Mouse (Mus musculus) Patski (cell line): ENCODE results near the gene Bcl2. TPM values are rescaled to one million over a fixed set of nuclear protein-coding genes. Genes with fewer than 3 reads are reported as not detected.

Experiments
- ATAC-seq: fragments of 100-300 bp; one replicate; pipeline ENCODE4 v1.8.0; 2021
- CTCF ChIA-PET: fragments of 350-600 bp; sonication (Branson Sonifier 250); formaldehyde crosslinking; loops from one replicate; lab custom pipeline; 2022; ENCODE audit warnings: inconsistent platforms; lab: Charles Lee
- POLR2A ChIA-PET: fragments of 350-600 bp; sonication (Branson Sonifier 250); formaldehyde crosslinking; loops from one replicate; lab custom pipeline; 2022; ENCODE audit warnings: antibody characterized with exemption, inconsistent platforms; lab: Charles Lee
- DNase-seq: peaks from one replicate; pipeline ENCODE4 v3.0.0-alpha.2; 2011; ENCODE audit warnings: low read depth, low spot score
- H3K27me3 ChIP-seq: fragments of 371-371 bp; one replicate; pipeline ENCODE4 v1.5.1; 2021
- CTCF ChIP-seq: fragments of 100-300 bp; IDR thresholded peaks from one replicate; pipeline ENCODE4 v1.5.1; 2021
- in situ Hi-C: fragments of 300-500 bp; cut with MboI; formaldehyde crosslinking; loops from 3 replicates; pipeline ENCODE4 v1.11.1; 2018; ENCODE audit warnings: low pct_unique_long_range_greater_than_20kb, mixed read lengths
- polyA plus RNA-seq: library from polyadenylated mRNA; unstranded; gene quantifications from one replicate; pipeline ENCODE4 v1.2.3, GENCODE M21; 2021

Gene Bcl2
- polyA plus RNA-seq, 1 experiment from 2014 or later, result 11.7 TPM

DNA sequence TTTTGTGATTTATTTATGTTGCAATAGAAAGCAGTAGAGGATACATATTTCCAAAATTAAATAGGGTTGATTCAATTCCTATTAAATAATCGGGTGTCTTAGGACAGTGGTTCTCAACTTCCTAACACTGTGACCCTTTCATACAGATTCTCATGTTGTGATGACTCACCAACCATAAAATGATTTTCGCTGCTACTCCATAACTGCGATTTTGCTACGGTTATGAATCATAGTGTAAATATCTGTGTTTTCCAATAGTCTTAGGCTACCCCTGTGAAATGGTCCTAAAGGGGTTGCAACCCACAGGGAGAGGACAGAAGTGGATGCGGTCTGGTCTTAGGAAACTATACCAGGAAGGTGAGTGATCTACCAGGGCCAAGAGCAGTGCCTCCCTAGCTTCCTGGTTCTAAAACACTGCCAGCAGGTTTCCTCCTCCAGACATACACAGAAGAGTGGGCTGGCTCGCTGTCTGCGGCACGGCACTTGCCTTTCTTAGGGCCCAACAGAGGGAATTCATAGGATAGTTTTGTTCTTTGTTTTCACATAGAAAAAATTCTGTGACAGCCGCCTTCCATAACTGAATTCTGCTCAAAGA lies 13.5 kb downstream of the Bcl2 start:
- ChIA-PET POLR2A (no interaction called here), CTCF (interaction anchor here (1.1 to 4.1 kb wide), 2 partner anchors 9 to 12 kb away, joined by 4 to 17 read pairs; no protein-coding TSS in a partner anchor)
- H3K27me3 ChIP-seq, result no peaks in the 10 kb centered on the region
- ATAC-seq (no peak), DNase-seq (no peak)
- in situ Hi-C loops, result loop anchor here (5.0 kb wide), 1 partner anchor 68 kb away; no protein-coding TSS in a partner anchor
- no peak for TF ChIP-seq CTCF

DNA sequence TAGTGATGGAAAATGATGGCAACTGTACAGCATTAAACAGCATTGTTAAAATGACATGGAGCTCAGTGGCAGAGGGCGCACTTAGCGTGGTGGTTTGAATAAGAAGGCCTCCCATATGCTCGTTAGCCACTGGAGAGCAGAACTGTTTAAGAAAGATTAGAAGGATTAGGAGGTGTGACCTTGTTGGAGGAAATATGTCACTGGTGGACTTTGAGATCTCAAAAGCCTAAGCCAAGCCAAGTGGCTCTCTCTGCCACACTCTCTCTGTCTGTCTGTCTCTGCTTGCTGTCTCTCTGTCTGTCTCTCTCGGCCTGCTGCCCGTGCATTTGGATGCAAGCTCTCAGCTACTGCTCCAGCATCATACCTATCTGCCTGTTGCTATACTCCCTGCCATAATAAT lies 17.6 kb downstream of the Bcl2 start:
- ATAC-seq, result no peak
- no peaks in the 10 kb centered on the region for H3K27me3 ChIP-seq
- no peak for TF ChIP-seq CTCF
- POLR2A ChIA-PET, result interaction anchor here (0.6 kb wide), 1 partner anchor 13 kb away, joined by 4 read pairs; no protein-coding TSS in a partner anchor
- DNase-seq, result no peak
- in situ Hi-C loops, result no loop called here
- CTCF ChIA-PET, result interaction anchor here (2.0 kb wide), 1 partner anchor 10 kb away, joined by 7 read pairs; no protein-coding TSS in a partner anchor

DNA sequence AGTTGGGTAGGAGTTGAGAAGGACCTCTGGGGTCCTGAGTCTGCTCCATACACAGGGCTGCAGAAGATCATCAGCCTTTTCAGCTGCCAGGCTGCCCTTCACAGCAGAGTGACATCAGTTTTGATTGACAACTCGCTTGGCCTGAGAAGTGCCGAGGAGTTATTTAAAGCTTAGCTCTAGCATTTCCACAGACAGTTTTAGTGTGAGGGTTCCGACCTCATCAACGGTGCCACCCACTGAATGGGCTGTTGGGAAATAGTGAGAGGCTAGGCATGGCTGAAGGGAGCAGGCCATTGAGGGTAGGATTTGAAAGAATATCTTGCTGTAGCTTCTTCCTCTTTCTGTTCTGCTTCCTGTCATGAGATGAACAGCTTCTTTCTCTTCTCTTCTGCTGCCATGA lies 18.4 kb downstream of the Bcl2 start:
- no peak for TF ChIP-seq CTCF
- no peaks in the 10 kb centered on the region for H3K27me3 ChIP-seq
- ATAC-seq (no peak), DNase-seq (no peak)
- CTCF ChIA-PET, result interaction anchor here (0.5 to 2.0 kb wide), 2 partner anchors 11 to 181 kb away, joined by 3 to 7 read pairs; no protein-coding TSS in a partner anchor
- in situ Hi-C loops, result no loop called here
- POLR2A ChIA-PET, result no interaction called here

DNA sequence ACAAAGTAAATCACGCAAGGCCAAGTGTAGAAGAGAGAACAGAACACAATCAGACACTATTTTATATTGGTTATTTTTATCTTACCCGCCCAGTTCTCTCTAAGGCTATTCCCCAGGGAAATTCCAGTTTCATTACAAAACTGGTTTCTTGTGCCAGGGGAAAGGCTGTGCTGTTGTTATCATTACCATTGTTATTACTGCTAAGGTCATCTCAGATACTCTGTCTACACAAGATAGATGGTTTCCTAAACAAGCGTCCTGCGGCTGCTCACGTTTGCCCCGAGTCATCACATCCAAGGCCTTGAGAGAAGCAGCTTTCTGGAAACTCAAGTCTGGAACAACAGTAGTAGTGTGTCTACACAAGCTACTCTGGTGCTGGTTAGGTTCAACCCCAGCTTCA lies 19.8 kb downstream of the Bcl2 start:
- no peak for ATAC-seq
- ChIA-PET CTCF (interaction anchor here (2.2 kb wide), 1 partner anchor 18 kb away, joined by 8 read pairs; no protein-coding TSS in a partner anchor), POLR2A (no interaction called here)
- TF ChIP-seq CTCF, result no peak
- in situ Hi-C loops, result no loop called here
- DNase-seq, result no peak
- H3K27me3 ChIP-seq, result no peaks in the 10 kb centered on the region

DNA sequence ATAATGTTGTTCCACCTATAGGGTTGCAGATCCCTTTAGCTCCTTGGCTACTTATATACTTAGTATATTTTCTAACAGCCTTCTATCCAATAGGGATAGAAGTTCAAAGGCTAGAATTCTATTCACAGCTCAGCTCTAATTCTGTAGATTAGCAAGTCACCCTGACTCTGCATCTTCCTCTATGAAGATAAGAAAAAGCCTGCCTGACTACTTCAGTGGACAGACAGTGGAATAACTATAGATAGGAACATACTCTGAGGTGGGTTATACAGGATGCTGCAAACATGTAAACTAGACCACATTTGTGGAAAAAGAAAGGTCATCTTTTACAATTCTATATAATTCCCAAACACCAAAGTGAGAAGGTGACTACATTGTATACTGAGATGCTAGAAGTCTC lies 21.5 kb downstream of the Bcl2 start:
- CTCF ChIA-PET, result interaction anchor here (1.0 to 2.2 kb wide), 4 partner anchors 8 to 102 kb away, joined by 3 to 8 read pairs (median 4); no protein-coding TSS in a partner anchor
- in situ Hi-C loops, result no loop called here
- POLR2A ChIA-PET, result no interaction called here
- ATAC-seq, result no peak
- no peak for TF ChIP-seq CTCF
- no peaks in the 10 kb centered on the region for H3K27me3 ChIP-seq
- DNase-seq, result no peak

DNA sequence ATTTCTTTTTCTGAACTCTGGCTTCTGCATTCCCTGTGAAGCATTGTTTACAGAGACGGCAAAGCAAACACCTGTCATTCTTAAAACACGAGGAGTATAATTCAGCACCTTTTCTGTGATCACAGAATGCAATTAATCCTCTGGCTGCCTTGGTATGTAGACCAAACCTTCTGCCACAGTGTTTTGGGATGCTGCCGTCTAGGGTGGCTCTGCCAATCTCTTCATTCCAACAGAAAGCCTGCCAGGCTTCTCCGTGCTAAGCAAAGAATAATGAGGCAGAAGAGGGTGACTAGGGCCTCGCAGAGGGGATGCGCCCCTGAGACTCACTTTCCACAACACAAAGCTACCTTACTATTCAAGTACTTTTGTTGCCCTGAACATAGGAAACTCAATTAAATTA lies 23.2 kb downstream of the Bcl2 start:
- ChIA-PET CTCF (interaction anchor here (1.3 to 1.5 kb wide), 2 partner anchors 10 to 14 kb away, joined by 4 read pairs; no protein-coding TSS in a partner anchor), POLR2A (no interaction called here)
- DNase-seq (no peak), ATAC-seq (no peak)
- no peaks in the 10 kb centered on the region for H3K27me3 ChIP-seq
- in situ Hi-C loops, result no loop called here
- TF ChIP-seq CTCF, result no peak

DNA sequence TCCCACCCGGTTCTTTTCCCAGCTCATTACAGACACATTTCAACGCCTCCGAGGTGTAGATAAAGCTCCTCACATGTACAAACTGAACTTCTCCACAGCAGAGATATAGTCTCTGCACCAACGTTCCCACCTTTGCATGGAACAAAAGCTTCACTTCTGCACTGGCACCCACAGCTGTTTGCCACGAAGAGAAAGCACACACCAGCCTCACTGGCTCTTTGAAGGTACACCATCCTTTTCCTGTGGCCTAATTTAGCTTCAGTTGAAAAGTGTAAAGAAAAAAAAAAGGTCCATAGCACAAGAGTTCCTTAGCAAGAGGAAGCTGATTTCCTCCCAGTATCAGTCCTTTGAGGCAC lies 25.9 kb downstream of the Bcl2 start:
- no peak for DNase-seq
- TF ChIP-seq CTCF, result no peak
- H3K27me3 ChIP-seq, result no peaks in the 10 kb centered on the region
- in situ Hi-C loops, result no loop called here
- ChIA-PET CTCF (interaction anchor here (0.7 to 2.1 kb wide), 5 partner anchors 11 to 32 kb away, joined by 3 to 8 read pairs (median 3); no protein-coding TSS in a partner anchor), POLR2A (no interaction called here)
- ATAC-seq, result no peak

DNA sequence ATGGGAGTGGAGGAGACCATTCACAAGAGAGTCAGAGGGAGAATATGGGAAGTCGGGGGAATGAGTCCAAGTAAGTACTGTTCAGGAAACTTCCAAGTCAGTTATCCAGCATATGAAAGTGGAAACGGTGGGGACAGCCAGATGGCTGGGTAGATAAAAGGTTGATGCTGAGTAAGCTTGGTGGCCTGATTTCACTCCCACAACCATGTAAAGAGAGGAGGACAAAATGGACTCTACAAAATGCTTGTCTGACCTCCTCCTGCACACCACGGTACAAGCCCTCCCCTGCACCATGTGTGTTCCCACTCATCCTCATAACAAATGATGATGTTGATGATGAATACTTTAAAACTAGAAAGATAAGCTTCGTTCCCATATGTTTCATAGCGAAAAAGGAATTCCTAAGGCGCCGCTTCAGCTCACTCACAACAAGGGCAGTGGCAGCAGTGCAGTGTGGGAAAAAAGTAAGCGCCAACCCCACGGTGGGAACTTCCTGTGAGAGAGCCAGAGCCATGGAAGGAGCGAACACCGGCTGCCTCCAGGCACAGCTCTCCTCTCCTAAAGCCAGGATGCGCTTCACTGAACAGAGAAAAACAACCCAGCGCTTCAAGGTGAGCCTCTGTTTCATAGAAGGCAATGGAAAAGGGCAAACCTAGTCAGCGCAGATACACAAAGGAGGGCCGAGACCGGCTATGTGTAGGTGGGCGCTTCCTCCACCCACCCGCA lies 26.5 kb downstream of the Bcl2 start:
- in situ Hi-C loops, result no loop called here
- H3K27me3 ChIP-seq, result no peaks in the 10 kb centered on the region
- no peak for TF ChIP-seq CTCF
- ATAC-seq, result no peak
- POLR2A ChIA-PET, result no interaction called here
- DNase-seq, result no peak
- CTCF ChIA-PET, result interaction anchor here (0.7 to 2.1 kb wide), 6 partner anchors 11 to 58 kb away, joined by 3 to 8 read pairs (median 4); no protein-coding TSS in a partner anchor

DNA sequence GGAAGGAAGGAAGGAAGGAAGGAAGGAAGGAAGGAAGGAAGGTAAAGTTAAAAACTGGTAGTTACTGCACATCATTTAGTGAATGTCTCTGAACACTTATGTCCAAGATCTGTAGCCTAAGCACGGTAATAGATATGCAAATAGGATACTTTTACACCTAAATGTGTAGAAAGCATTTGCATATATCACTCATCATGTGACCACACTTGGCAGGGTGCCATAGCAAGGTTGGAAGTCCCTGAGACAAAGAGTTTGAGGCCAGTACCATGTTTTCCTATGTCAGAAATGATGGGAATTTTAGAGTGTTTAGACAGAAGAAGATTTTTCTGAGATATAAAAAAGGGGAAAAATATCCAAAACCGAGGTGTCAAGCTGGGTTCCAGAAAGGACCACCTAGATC lies 28.4 kb downstream of the Bcl2 start:
- CTCF ChIA-PET, result no interaction called here
- TF ChIP-seq CTCF, result no peak
- in situ Hi-C loops, result no loop called here
- POLR2A ChIA-PET, result no interaction called here
- H3K27me3 ChIP-seq, result no peaks in the 10 kb centered on the region
- DNase-seq (no peak), ATAC-seq (no peak)

DNA sequence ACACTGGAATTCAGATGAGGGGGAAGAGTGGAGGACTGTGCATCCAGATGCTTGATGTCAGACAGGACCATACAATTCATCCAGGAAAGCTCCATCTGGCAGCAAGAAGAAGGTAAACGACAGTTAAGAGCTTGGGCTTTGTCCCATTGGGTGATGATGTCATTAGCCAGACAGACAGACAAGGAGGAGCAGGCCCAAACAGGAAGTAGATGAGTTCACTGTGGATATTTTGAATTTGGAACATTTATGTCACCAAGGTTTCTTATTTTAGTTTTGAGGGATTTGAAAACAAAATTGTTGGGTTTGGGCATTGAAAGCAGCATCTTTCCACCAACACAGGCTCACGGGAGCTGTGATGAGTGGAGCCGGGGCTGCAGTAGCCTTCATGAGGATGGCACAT lies 29.5 kb downstream of the Bcl2 start:
- no peaks in the 10 kb centered on the region for H3K27me3 ChIP-seq
- in situ Hi-C loops, result no loop called here
- ATAC-seq (no peak), DNase-seq (no peak)
- POLR2A ChIA-PET, result no interaction called here
- no peak for TF ChIP-seq CTCF
- CTCF ChIA-PET, result interaction anchor here (0.7 kb wide), 1 partner anchor 9 kb away, joined by 3 read pairs; no protein-coding TSS in a partner anchor

DNA sequence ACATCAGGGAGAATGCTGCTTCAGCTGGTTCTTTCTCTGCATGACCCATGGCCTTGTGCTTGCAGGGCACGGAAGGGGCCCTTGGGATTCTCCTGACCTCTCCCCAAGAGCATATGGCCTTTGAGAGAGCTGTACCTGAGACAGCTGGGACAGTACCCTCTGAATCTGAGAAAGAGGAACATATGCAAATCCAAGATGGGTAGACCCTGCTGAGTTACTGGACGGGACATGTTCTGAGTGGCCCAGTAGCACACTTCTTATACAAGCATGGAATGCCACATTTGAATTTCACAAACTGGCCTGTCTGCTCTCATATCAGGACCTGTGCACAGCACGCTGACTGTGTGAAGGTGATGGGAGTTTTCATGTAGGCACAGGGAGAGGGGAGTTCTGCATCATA lies 31.2 kb downstream of the Bcl2 start:
- CTCF ChIA-PET, result interaction anchor here (0.9 to 1.2 kb wide), 2 partner anchors 9 to 37 kb away, joined by 3 to 5 read pairs; no protein-coding TSS in a partner anchor
- in situ Hi-C loops, result no loop called here

More for the DNA sequence above, 31.2 kb downstream of the Bcl2 start:
- ATAC-seq, result no peak
- H3K27me3 ChIP-seq, result no peaks in the 10 kb centered on the region
- no peak for TF ChIP-seq CTCF
- POLR2A ChIA-PET, result no interaction called here
- DNase-seq, result no peak
